Mouse (Mus musculus) heart, postnatal 4 days (tissue): ENCODE results near the gene Pax7. TPM values are rescaled to one million over a fixed set of nuclear protein-coding genes. Genes with fewer than 3 reads are reported as not detected.

Source experiments
- DNase-seq: peaks from one replicate; pipeline ENCODE4 v3.0.0; 2021
- total RNA-seq, 2 experiments: library from RNA; stranded (reverse); gene quantifications; 2 replicates each; pipeline ENCODE4 v1.2.3; 2021

Pax7 gene
- total RNA-seq, 2 experiments from 2014 or later: not detected

- DNase-seq: no peak
These were observed 86.0 kb downstream of the Pax7 start for GRCm38 (mm10) chr4:139747190-139747936.

DNA sequence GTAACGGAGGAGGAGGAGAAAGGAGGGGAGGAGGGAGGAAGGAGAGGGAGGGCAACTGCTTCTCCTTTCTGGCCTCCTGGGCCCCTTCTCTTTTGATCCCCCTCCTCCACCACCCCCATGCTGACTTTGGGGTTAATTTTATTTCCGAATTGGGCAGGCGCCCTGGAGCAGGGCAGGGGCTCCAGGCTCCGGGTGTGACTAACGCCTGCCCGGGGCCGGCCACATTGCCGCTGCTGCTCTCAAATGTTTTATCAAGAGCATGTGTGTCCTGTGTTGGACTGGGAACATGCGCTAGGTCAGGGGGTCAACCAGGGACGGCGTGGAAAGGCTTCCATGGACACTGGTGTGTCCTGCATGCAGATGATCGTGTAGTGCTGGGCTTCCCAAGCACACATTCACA is 87.2 kb downstream of the Pax7 start:
- no peak for DNase-seq

GRCm38 (mm10) chr4:139744765-139745395 is 88.4 kb downstream of the Pax7 start:
- no peak for DNase-seq

DNA sequence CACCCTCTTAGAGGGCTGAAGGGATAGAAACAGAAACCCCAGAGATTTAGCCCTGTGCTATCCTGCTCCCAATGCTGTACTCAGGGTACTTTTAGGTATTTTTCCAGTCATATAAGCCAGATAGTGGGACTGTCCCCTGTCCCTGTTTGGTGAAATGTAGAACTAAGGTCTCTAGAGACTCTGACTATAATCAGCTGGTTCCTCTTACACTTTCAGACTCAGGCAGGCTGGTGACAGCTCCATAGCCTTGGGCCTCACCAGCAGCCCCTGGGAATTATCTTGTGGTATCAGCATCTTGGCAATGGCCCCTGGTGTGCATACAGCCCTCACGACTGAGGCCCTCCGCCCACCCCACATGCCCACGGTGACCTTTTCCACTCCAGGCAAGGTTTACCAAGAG is 89.7 kb downstream of the Pax7 start:
- DNase-seq: no peak

DNA sequence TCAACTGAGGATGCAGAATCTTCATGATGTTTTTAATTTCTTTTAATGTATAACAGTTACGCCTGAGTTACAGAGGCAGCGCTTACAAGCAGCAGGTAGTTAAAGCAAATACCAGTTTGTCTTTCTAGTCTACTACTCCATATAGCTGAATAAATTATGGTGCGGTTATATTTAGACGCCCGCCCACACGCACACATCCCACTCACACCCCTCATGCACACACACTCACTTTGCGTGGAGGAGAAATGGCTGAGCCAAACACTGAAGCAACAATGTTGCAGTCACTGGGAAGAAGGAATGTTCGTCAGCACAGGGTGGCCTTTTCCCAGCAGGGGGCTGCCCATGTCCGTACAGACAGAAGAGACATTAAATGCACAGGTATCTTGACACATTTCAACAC is 96.3 kb downstream of the Pax7 start:
- DNase-seq: no peak

- DNase-seq: no peak
These were observed 106.2 kb downstream of the Pax7 start for GRCm38 (mm10) chr4:139727101-139727500.

- no peak for DNase-seq
These were observed 107.9 kb downstream of the Pax7 start for GRCm38 (mm10) chr4:139725421-139725820.

GRCm38 (mm10) chr4:139724296-139724695 is 109.0 kb downstream of the Pax7 start:
- DNase-seq: no peak

- DNase-seq: no peak
These were observed 114.3 kb downstream of the Pax7 start for GRCm38 (mm10) chr4:139718978-139719377.

GRCm38 (mm10) chr4:139716477-139717169 is 116.7 kb downstream of the Pax7 start:
- no peak for DNase-seq

DNA sequence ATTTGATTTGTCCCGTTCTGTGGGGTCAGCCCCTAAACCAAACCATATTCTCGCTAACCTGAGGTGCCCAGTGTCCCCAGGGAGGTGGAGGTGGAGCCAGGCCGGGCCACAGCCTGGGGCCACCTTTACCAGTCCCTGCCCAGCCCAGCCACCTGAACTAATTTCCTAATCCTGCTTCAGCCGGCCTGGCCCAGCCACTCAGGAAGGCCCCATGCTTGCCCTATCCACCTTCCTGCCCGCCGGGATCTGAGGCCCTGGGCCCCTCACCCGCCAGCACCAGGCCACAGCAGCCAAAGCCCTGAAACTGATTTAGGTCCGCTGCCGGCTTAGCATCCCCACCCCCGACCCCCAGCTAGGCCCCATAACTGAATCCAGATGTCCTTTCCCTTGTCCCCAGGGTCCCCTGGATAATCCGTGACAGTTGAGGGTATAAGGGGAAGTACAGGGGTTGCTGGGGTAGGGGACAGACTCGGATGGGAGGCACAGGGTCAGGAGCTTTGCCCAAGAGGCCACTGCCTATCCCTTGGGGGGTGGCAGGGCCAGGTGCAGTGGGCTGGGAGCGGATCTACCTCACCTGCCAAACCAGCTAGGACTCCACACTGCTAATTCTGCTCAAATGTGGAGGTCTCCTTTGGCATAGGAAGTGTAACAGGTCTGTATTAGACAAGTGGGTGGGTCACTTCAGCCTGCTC is 117.9 kb downstream of the Pax7 start:
- DNase-seq: no peak

- DNase-seq: no peak
These were observed 122.6 kb downstream of the Pax7 start for GRCm38 (mm10) chr4:139710467-139711334.

- no peak for DNase-seq
These were observed 127.3 kb downstream of the Pax7 start for GRCm38 (mm10) chr4:139705986-139706385.

DNA sequence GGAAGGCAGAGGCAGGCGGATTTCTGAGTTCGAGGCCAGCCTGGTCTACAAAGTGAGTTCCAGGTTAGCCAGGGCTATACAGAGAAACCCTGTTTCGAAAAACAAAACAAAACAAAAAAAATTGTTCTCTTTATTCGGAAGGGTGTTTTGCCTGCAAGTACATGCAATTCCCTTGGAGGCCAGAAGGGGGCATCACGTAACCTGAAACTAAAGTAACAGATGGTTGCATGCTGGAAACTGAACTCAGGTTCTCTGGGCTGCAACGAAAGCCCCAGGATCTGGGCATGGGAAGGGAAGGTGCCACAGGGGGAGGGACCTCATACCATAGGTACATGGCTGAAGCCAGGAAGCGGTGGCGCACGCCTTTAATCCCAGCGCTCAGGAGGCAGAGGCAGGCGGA is 129.9 kb downstream of the Pax7 start:
- DNase-seq: peak; percentile 8

DNA sequence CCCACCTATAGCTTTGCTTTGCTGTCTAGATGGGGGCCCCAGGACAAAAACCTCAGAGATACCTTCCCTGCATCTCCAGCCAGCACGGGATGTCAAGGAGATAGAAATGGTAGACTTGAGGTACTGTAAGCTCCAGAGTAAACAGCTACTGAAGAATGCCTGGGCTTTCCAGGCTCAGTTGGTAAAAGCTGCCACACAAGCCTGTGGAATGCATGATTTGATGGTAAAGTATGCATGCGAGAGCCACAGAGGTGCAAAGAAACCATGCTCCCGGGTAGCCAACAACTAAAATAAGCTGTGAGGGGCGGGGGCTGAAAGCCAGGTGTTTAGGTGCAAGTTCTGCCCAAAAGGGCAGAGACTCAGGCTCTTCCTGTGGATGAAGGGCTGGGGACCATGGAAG is 130.4 kb downstream of the Pax7 start:
- no peak for DNase-seq

- no peak for DNase-seq
These were observed 134.7 kb downstream of the Pax7 start for GRCm38 (mm10) chr4:139698602-139699001.

DNA sequence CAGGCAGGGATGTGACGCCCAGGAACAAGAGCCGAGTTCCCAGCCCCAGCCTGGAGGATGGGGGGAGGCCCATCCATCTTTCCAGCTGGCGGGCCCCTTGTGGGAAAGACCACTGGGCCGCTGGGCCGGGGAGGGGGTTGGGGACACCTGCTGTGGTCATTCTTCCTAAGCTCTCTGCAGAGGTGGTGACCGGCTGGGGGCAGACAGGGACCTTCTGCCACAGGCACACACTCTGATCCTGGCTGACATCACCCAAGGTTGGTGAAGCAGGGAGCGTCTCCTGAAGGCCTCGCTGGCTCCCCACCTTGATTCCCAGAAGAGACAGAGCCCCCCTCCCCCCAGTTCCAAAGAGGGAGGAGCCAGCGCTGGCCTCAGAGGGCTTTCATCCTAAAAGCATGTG is 135.6 kb downstream of the Pax7 start:
- DNase-seq: no peak

DNA sequence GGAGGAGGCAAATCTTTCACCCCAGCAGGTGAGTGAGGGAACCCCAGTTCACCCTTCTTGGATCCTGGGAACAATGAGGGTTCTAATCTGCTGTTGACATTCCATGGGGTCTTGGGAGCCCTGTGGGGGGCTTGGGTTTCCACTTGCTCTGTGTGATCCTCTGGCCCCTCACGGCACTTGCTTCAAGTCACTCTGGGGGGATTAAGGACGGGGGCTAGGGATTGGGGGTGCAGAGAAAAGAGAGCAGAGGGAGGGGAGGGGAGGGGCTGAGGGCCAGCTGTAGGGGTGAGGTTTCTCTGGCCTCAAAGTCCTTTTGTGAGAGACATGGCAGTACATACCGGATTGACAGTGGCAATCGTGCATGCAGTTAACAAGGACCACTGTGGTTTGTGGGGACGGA is 140.0 kb downstream of the Pax7 start:
- no peak for DNase-seq

DNA sequence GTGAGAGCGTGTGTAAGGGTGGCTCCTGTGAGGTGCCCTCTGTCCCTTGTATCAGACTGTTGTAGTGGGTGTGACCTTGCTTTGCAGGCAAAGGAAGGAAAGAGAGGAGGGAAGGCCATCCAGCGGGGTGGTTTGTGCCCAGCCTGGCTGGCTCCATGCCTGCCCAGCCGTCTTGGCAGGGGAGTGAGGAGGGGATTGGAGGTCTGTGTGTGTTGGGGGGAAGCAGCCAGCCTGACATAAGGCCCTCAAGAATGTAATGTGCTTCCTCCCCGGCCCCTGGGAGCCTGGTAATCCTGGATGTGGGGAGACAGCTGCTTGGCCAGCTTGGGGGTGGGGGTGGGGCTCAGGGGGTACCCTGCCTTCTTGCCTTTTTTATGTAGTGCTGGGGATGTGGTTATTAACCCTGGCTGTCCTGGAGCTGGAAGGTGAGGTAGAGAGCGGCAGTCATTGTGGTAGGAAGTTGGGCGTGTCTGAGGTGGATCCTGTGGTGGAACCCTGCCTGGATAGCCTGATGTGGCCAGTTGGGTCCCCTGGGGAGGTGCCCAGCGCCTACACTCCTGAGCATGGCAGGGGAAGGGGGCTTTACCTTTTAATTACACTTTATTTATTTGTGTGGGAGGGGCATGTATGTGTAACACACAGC is 143.6 kb downstream of the Pax7 start:
- DNase-seq: no peak

DNA sequence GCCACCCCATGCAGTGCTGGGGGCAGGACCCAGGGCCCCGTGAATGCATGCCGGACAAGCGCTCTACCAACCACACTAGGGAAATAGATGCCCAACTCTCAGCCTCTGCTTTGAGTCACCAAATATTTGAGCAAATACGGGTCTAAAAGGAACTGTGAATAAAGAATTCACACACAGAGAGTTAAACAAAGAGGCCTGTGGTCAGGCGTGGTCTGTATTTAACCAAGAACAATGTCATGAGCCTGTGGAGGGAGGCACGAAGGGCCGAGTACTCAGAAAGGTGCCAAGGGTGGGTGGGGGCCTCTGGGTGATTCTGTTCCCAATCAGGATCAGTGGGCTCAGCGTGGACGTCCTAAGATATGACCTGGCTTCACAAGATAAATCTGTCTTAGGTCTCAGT is 145.3 kb downstream of the Pax7 start:
- DNase-seq: no peak
